Comparison of ENCODE assay signal across 21 mouse cellular contexts in the genomic region with DNA sequence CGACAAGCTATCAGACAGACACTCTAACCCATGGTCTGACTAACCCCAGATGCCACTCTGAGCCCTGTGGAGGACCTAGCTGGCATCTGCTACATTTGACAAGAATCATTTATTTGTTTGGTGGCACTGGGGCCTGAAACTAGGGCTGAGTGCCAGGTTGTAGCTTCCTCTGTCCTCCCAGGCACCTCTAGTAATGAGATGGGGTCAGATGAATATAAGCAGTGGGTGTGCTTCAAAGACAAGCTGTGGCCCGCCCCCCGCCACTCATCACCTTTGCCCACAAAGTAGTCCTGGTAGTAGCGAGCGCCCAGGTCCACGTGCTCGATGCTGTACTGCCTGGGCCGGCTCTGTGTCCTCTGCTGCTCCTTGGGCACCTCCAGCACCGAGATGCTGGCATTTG.
"Had no signal": no experiment of that assay in that cellular context is flagged by ENCODE, and none has a peak within 500 bp of the region (broad histone marks: within the 10 kb centered on the region; RNA-seq: fewer than 3 reads in every experiment).

No protein-coding gene starts in this region.

- H3K27me3 ChIP-seq: lung, embryonic 15.5 days; megakaryocyte, embryonic 14.5 days; midbrain, embryonic 12.5 days; neural tube, embryonic 13.5 days; neural tube, embryonic 15.5 days had no signal

- DNase-seq: lung, adult 2 months; lung, postnatal 14 days; lung, postnatal 36 days; midbrain, embryonic 14.5 days; retina, postnatal 1 day; right cerebral cortex, adult 18-20 months; right cerebral cortex, postnatal 25 days; right cerebral cortex, postnatal 4 days; spleen, adult 18-20 months; thymus, adult 18-20 months; thymus, postnatal 14 days; thymus, postnatal 36 days had no signal

- H3K4me1 ChIP-seq: lung, embryonic 15.5 days; midbrain, embryonic 12.5 days had no signal

- H3K9me3 ChIP-seq: midbrain, embryonic 12.5 days; neural tube, embryonic 15.5 days had no signal

- H3K9ac ChIP-seq: lung, embryonic 15.5 days; midbrain, embryonic 12.5 days; neural tube, embryonic 13.5 days; neural tube, embryonic 15.5 days had no signal

- H3K4me3 ChIP-seq: lung, embryonic 15.5 days; megakaryocyte, embryonic 14.5 days; midbrain, embryonic 12.5 days; myocyte; neural tube, embryonic 13.5 days; neural tube, embryonic 15.5 days had no signal

- H3K4me2 ChIP-seq: lung, embryonic 15.5 days; midbrain, embryonic 12.5 days; neural tube, embryonic 13.5 days; neural tube, embryonic 15.5 days had no signal

- H3K27ac ChIP-seq: lung, embryonic 15.5 days; macrophage; midbrain, embryonic 12.5 days; neural tube, embryonic 13.5 days; neural tube, embryonic 15.5 days had no signal

- ATAC-seq: lung, postnatal 0 days; midbrain, embryonic 16.5 days had no signal
